Mouse (Mus musculus) regulatory T cell (primary cell): Measurements from ENCODE around the gene 4921536K21Rik.

ENCODE experiments used
- in situ Hi-C: fragments of 300-600 bp; cut with MboI, MseI; formaldehyde crosslinking; loops from one replicate; pipeline ENCODE4 v1.15.1; 2025; ENCODE audit warnings: high pct_unique_total_duplicates

Gene 4921536K21Rik

DNA sequence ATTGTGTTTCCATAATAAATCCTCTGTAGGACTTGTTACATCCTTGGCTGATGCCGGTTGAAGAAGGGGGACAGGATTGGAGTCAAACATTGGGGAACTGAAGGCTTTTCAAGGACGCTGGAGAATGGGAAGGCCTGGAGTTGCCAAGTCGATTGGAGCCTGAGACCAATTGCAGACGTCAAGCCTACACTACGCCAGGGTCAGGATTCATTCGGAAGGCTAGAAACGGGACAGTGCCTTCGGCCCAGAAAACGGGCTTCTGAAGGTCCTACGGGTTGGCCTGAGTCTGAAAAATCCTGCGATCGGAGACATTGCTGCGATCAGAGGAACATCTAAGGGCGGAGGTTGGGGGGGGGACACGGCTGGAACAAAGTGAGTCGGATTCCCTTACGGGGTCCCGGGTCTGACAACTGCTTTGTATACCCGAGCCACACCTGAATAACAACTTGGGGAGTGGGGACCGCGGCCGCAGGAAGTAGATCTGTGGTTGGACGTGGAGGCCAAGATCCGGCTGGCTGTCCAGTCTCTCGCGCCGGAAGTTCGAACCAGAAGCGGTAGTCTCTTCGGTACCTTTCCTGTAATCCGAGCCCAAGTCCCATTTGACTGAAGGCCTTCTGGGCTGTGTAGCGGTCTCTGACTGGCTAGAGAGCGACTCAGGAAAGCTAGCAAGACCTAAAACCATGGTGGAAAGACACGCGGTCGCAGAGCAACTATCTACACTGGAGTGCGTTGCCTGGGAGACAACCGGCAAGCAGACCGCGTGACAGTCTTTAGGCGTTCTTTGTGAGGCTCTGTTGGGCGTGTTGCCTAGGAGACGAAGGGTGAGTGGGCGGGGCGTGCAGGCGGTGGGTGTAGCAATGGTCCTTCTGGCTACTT lies at the start of gene 4921536K21Rik, which contains the start of gene Dusp18:
TSS of gene 4921536K21Rik (minus strand) at position 693 of the 876 bp plus-strand sequence.
TSS of gene Dusp18 (plus strand) at position 835 of the 876 bp plus-strand sequence.
- in situ Hi-C loops, result no loop called here

DNA sequence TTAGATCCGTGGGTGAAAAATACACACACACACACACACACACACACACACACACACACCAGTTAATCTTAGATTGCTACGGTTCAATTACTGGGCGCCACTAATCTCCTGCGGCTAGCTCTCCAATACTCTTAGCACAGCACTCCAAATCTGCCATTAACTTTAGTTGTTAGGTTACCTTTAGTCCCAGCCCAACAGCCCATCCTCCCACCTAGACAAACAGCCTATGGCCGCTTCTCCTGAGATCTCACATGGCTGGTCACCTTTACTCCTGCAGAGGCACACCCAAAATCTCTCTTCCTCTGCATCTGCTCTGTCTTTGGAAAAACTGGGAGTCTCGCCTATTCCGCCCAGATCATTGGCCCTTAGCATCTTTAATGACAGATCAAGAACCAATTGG lies 46.5 kb upstream of the 4921536K21Rik start:
- in situ Hi-C loops, result no loop called here

DNA sequence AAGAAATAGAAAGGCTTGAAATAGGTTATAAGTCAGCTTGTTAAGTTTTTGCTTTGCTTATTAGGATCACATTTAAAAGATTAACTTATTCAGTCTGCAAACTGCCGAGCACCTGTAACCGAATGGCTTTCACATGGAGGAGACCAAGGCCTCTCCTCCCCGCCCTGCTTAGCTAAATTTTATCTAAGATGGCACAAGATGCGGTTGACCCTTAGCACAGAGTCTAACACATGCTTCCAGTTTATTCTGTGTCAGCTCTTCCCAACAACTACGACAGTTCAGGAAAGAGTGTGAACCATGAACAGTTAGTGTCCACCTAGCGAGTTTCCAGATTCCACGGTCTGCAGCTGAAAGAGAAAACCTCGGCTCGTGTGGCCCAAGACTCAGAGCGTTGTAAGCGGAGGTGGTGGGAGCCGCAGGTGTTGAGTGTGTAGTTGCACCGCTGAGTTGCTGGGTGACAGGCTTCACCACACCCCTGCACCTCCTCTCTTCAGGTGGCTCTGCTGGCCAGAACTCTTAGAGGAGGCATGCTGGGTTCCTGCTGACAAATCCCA lies 42.5 kb upstream of the 4921536K21Rik start:
- in situ Hi-C loops, result no loop called here

- in situ Hi-C loops, result no loop called here
These were observed 41.4 kb upstream of the 4921536K21Rik start for GRCm38 (mm10) chr11:3936318-3936717.

- in situ Hi-C loops, result no loop called here
These were observed 40.2 kb upstream of the 4921536K21Rik start for GRCm38 (mm10) chr11:3935135-3935534.

GRCm38 (mm10) chr11:3933756-3934285 lies 38.9 kb upstream of the 4921536K21Rik start:
- in situ Hi-C loops, result no loop called here

- in situ Hi-C loops, result no loop called here
These were observed 36.8 kb upstream of the 4921536K21Rik start, which contains the start of gene Tcn2 for GRCm38 (mm10) chr11:3931511-3932211. Gene Tcn2 (minus strand): TSS chr11:3932159.

DNA sequence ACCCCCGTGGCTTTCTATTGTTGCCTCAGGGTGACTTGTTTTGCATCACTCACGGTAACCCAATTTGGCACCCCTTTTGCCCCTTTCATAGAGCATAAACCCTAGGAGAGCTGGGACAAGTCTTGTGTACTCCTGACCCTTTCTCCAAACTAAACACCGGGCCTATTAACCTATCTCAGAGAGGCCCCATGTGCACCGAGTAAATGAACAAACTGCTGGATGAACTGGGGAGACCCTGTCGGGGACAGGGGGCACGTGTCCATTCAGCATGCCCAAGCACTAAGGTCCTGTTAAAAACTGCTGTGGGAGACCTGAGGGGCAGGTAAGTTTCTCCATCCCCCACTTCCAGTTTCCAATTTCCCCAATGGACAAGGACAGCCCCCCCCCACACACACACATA lies 36.0 kb upstream of the 4921536K21Rik start:
- in situ Hi-C loops, result no loop called here

DNA sequence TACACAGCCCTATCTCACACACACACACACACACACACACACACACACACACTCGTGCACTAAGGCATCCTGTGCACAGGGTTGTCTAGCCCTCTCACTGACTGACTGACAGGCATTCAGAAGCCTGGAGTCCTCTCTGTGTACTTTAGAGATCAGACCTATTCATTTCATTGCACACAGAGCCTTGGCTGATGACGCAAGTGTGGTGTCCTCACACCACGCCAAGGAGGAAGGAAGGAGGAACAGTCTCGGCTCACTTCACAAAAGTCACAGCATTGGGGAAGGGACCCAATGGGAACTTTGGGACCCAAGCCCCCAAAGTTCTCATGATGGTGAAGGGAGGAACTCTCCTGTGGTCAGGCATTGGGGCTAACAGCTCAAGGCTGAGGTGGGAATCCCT lies 35.1 kb upstream of the 4921536K21Rik start:
- in situ Hi-C loops, result no loop called here

DNA sequence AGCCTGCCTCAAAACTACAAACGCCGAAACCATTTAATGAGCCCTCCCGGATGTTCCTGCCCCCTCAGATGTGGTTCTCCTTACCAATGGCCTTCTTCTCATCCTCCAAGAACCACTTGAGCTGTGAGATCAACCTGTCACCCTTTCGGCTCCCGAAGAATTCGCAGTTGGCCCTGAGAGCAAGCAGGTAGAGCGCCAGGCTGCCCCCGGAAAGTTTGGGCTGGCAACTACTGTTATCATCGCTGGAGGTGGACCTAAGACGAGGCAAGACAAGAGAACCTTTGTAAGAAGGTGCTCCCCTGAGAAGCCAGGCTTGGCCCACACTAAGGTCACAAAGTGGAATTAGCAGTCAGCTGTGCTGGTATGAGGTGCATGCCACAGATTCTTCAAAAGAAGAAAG lies 31.0 kb upstream of the 4921536K21Rik start:
- in situ Hi-C loops, result no loop called here

DNA sequence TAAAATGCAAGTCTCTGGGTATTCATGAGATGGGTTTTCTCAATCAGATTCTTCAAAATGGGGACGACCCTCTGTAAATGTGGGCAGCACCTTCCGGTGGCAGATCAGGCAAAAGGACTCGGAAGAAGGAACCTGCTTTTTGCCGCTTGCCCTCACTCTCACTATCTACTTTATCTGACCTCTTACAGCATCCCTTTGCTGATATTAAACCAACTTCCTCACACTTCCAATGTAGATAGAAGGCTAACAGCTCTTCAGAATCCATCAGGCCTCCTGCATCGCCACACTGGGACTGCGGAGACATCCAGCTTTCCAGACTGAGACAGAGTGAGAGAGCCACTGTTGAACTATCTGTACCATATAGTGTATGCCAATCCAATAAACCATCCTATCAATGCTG lies 27.8 kb upstream of the 4921536K21Rik start:
- in situ Hi-C loops, result no loop called here

GRCm38 (mm10) chr11:3922115-3922514 lies 27.2 kb upstream of the 4921536K21Rik start:
- in situ Hi-C loops, result no loop called here

DNA sequence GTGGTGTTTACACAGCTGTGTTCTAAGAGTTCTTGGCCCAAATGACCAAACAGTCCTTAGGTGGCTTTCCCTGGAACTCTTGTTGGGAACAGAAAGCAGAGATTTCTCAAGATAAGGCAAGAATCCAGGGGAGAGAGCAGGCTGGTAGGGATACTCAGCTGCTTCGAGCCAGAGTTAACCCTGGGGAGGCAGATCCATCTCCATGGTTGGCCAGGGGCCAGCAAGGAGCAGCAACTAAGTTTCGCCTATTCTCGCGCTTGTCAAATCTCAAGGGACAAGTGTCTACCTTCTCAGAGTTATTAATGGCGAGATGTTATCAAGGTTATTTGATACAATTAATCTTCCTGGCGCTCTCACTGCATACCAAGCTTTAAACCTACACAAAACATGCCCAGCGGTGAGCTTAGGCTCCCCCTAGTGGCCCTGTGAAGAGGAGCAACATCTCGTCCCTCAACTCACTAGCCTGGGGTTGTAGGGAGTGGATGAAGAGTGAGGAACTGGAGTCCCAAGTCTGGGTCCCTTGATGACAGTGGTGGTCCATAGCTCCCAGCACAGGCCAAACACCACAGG lies 26.5 kb upstream of the 4921536K21Rik start:
- in situ Hi-C loops, result no loop called here

DNA sequence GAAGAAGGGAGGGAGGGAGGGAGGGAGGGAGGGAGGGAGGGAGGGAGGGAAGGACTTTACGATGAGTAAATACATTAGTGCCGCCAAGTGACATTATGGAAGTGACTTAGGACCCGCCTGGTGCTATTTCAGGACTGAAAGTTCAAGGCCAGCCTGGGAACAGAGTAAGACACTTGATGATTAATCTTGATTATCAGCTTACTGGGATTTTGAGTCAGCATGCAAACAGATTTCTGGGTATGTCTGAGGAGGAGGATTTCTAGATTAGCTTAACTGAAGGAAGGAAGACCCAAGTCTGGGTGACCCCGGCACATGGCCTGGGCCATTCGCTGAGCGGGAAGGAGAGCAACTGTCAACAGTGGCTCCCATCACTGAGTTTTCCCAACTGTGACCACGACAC lies 25.6 kb upstream of the 4921536K21Rik start:
- in situ Hi-C loops, result no loop called here

- in situ Hi-C loops, result no loop called here
These were observed 23.8 kb upstream of the 4921536K21Rik start for GRCm38 (mm10) chr11:3918738-3919137.

DNA sequence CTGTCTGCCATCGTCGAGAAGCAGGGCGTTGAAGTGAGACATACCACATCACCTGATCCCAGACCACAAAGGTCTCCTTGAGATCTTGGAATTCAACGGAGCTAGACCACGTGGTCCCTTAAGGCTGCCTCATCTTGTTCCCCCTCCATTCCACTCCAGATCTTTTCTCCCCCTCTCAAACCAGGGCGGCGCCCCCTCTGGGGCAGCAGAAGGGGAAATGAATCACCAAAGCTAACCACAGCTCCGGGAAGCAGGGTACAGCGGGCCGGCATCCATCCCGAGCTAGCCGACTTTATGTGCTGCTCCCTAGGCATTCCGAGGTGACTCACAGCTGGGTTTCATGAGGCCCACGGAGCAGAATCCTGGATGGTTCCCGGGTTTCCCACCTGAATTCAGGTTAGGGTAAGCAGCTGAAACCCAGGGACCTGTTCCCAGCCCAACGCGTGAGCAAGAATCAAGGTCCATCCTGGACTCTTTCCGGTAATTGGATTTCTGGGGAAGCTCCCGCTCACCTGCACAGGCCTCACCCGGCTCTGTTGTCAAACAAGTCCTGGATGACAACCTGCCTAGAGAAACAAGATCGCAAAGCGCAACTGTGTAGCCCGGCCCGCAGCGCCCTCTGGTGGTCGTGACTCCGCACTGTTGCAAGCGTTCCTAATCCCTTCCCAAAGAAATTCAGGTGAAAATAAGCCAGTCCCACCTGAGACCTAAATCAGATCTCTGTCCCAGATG lies 19.4 kb upstream of the 4921536K21Rik start, which contains the start of gene Slc35e4:
TSS of gene Slc35e4 (minus strand) at position 556 of the 732 bp plus-strand sequence.
- in situ Hi-C loops, result no loop called here

DNA sequence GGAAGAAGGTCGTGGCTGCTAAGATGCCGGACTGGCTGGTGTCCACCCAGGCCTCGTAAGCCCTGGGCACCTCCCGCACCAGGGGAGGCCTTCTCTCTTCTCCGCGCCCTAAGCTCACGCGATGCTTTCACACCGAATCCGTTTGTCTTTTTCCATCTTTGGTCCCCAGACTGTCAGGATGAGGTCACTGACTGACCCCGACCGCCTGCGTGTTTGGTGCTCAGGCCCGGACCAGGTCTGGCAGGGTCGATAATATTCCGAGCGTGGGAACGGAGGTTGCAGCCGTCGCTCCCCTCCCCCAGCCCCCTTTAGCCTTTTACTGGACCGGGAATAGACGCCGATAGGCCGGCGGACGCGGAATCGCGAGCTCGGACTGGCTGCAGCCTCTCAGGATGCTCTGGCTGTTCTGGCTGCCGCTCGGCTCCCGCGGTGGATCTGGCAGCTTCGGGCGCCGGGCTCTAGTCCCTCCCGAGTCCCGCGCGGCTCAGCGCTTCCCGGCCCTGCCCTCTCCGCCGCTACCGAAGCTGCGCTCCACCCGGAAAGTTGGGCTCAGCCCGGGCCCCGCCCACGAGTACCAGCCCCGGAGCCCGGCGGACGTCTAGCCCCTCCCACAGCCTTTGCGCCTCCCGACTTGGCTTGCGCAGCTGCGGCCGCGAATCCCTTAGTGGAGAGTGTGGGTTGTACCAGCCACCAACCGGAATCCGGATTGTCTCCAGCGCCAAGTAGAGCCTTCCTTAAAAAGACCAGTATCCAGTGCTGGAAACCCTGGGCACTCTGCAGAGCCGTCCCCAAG lies 18.6 kb upstream of the 4921536K21Rik start:
- in situ Hi-C loops, result no loop called here

GRCm38 (mm10) chr11:3912875-3913271 lies 18.0 kb upstream of the 4921536K21Rik start:
- in situ Hi-C loops, result no loop called here

DNA sequence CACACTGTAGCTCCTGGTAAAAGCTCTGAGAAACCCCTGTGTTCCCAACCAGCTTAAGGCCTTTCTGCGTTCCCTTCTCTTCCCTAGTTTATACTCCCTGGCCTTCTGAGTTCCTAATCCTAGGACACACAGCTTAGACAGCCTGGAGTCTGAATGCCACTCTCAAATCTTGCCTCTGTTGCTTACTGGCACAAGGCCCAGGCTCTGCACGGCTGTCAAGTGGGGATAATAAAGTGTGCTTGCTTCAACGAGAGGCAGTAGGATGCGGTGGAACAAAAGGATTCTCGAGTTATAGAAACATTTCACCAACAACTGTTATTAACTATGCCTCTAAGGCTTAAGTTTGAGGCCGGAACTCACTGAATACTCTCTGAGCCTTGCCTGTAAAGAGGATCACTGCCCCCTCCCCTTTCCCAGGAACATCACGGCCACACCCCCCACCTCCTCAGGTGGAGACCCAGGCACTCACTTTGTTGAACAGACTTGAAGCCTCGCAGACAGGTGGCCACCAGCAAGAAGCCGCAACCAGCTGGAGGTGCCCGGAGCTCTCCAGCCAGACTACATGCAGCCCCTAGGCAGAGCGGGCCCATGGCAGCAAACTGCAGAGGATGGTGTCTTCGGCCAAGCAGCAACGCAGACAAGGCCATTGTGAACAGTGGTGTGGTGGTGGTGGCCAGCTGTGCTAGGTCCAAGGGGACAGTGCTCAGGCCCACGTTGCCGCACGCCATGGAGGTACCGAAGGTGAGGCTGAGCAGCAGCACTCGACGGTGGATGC lies 17.4 kb upstream of the 4921536K21Rik start:
- in situ Hi-C loops, result no loop called here
